Mouse (Mus musculus) forebrain, embryonic 10.5 days (tissue): ENCODE data around the gene Fbln7. TPM values are rescaled to one million over a fixed set of nuclear protein-coding genes. Genes with fewer than 3 reads are reported as not detected.

ENCODE experiments used
- DNase-seq: peaks from one replicate; pipeline ENCODE4 v3.0.0-alpha.2; 2017; ENCODE audit warnings: low spot score; ENCODE audit errors: extremely low spot score
- H3K27ac ChIP-seq: fragments of 300-500 bp; sonication (generic); 2 replicates; pipeline ENCODE4 v1.5.1; 2016; ENCODE audit warnings: mild to moderate bottlenecking
- H3K27me3 ChIP-seq: fragments of 300-500 bp; sonication (generic); 2 replicates; pipeline ENCODE4 v1.6.1; 2016; ENCODE audit warnings: mild to moderate bottlenecking; ENCODE audit not compliant: poor library complexity, severe bottlenecking
- H3K36me3 ChIP-seq: fragments of 300-500 bp; sonication (generic); replicated peaks from 2 replicates; pipeline ENCODE4 v1.6.1; 2016; ENCODE audit warnings: mild to moderate bottlenecking, moderate library complexity
- H3K4me1 ChIP-seq: fragments of 300-500 bp; sonication (generic); 2 replicates; pipeline ENCODE4 v1.6.1; 2016
- H3K4me3 ChIP-seq: fragments of 300-500 bp; sonication (generic); 2 replicates; pipeline ENCODE4 v1.5.1; 2016; ENCODE audit warnings: mild to moderate bottlenecking, moderate library complexity
- H3K9me3 ChIP-seq: fragments of 300-500 bp; sonication (generic); 2 replicates; pipeline ENCODE4 v1.6.1; 2016; ENCODE audit warnings: mild to moderate bottlenecking, moderate library complexity
- WGBS: fragments of 180-500 bp; shearing (Covaris S2); methylation state at CpG from one replicate; pipeline ENCODE4 v1.1.7; 2016; 5-methylcytosine and 5-hydroxymethylcytosine counted together
- polyA plus RNA-seq: library from polyadenylated mRNA; unstranded; fragments of >200 nt; fragmentation: Nextera tagmentation; extraction: Ambion mirVana; gene quantifications from 2 replicates; pipeline ENCODE4 v1.2.1, GENCODE M21; 2016

Fbln7 gene
- 2.1 and 2.4 TPM in 2 replicates for polyA plus RNA-seq

- peaks cover 37% of the 10 kb centered on the region for H3K27me3 ChIP-seq
- no peak for DNase-seq
- WGBS: 90% methylated on average over 9 of the region's 9 CpGs
- H3K4me3 ChIP-seq: peak within 1 kb of the TSS; percentile 68
- H3K9me3 ChIP-seq: no peaks in the 10 kb centered on the region
- peaks cover 15% of the 10 kb centered on the region for H3K4me1 ChIP-seq
- peak within 1 kb of the TSS; percentile 85 for H3K27ac ChIP-seq
- no peaks in the 10 kb centered on the region for H3K36me3 ChIP-seq
Measured at GRCm38 (mm10) chr2:128862636-128863035, at the start of gene Fbln7. Fbln7 (plus strand) TSS chr2:128862981.

- 90% methylated on average over 1 of the region's 1 CpGs for WGBS
- no peak for DNase-seq
Measured at GRCm38 (mm10) chr2:128816311-128816710, 46.5 kb upstream of the Fbln7 start.

GRCm38 (mm10) chr2:128816916-128817315 is 45.9 kb upstream of the Fbln7 start:
- no peak for DNase-seq
- H3K36me3 ChIP-seq: no peaks in the 10 kb centered on the region
- peak overlapping the region; percentile 75 for H3K4me3 ChIP-seq
- H3K27me3 ChIP-seq: no peaks in the 10 kb centered on the region
- no peaks in the 10 kb centered on the region for H3K9me3 ChIP-seq
- 49% methylated on average over 6 of the region's 6 CpGs for WGBS
- H3K27ac ChIP-seq: no peak overlapping the region
- peaks cover 21% of the 10 kb centered on the region for H3K4me1 ChIP-seq

More at GRCm38 (mm10) chr2:128816311-128816710, 46.5 kb upstream of the Fbln7 start:
- Histone ChIP-seq H3K4me1 (peaks cover 21% of the 10 kb centered on the region), H3K36me3 (no peaks in the 10 kb centered on the region), H3K27ac (no peak overlapping the region), H3K27me3 (no peaks in the 10 kb centered on the region), H3K4me3 (no peak overlapping the region), H3K9me3 (no peaks in the 10 kb centered on the region)

GRCm38 (mm10) chr2:128817387-128817785 is 45.4 kb upstream of the Fbln7 start:
- no peak for DNase-seq
- no peaks in the 10 kb centered on the region for H3K9me3 ChIP-seq
- H3K4me3 ChIP-seq: peak overlapping the region; percentile 75
- no peaks in the 10 kb centered on the region for H3K27me3 ChIP-seq
- H3K4me1 ChIP-seq: peaks cover 21% of the 10 kb centered on the region
- H3K36me3 ChIP-seq: no peaks in the 10 kb centered on the region
- WGBS: 0% methylated on average over 7 of the region's 7 CpGs
- H3K27ac ChIP-seq: peak overlapping the region; percentile 94

GRCm38 (mm10) chr2:128817786-128818681 is 44.7 kb upstream of the Fbln7 start, which contains the start of gene Tmem87b:
Tmem87b (plus strand) TSS chr2:128818118.
- Histone ChIP-seq H3K4me3 (peak within 1 kb of the TSS; percentile 75), H3K4me1 (peaks cover 21% of the 10 kb centered on the region), H3K36me3 (no peaks in the 10 kb centered on the region), H3K9me3 (no peaks in the 10 kb centered on the region), H3K27ac (peak within 1 kb of the TSS; percentile 94), H3K27me3 (no peaks in the 10 kb centered on the region)
- peak; percentile 99 for DNase-seq
- WGBS: under 1% methylated on average over 59 of the region's 59 CpGs

- DNase-seq: no peak
- WGBS: 29% methylated on average over 14 of the region's 14 CpGs
- Histone ChIP-seq H3K9me3 (no peaks in the 10 kb centered on the region), H3K27me3 (no peaks in the 10 kb centered on the region), H3K4me3 (peak overlapping the region; percentile 75), H3K4me1 (peaks cover 21% of the 10 kb centered on the region), H3K36me3 (peaks cover 7% of the 10 kb centered on the region), H3K27ac (peak overlapping the region; percentile 94)
Measured at GRCm38 (mm10) chr2:128818956-128819643, 43.7 kb upstream of the Fbln7 start.

- 92% methylated on average over 2 of the region's 2 CpGs for WGBS
- Histone ChIP-seq H3K27me3 (no peaks in the 10 kb centered on the region), H3K27ac (no peak overlapping the region), H3K4me3 (no peak overlapping the region), H3K9me3 (no peaks in the 10 kb centered on the region), H3K4me1 (peaks cover 17% of the 10 kb centered on the region), H3K36me3 (peaks cover 17% of the 10 kb centered on the region)
- DNase-seq: no peak
Measured at GRCm38 (mm10) chr2:128820631-128821030, 42.1 kb upstream of the Fbln7 start.

GRCm38 (mm10) chr2:128823893-128824292 is 38.9 kb upstream of the Fbln7 start:
- H3K4me1 ChIP-seq: peaks cover 9% of the 10 kb centered on the region
- peaks cover 43% of the 10 kb centered on the region for H3K36me3 ChIP-seq
- no peak overlapping the region for H3K4me3 ChIP-seq
- no peaks in the 10 kb centered on the region for H3K9me3 ChIP-seq
- no peak overlapping the region for H3K27ac ChIP-seq
- 92% methylated on average over 5 of the region's 5 CpGs for WGBS
- H3K27me3 ChIP-seq: no peaks in the 10 kb centered on the region
- no peak for DNase-seq

- Histone ChIP-seq H3K36me3 (peaks cover 77% of the 10 kb centered on the region), H3K4me1 (no peaks in the 10 kb centered on the region), H3K9me3 (no peaks in the 10 kb centered on the region), H3K27me3 (no peaks in the 10 kb centered on the region), H3K4me3 (no peak overlapping the region), H3K27ac (no peak overlapping the region)
- WGBS: 95% methylated on average over 1 of the region's 1 CpGs
- no peak for DNase-seq
Measured at GRCm38 (mm10) chr2:128827787-128828186, 35.0 kb upstream of the Fbln7 start.

GRCm38 (mm10) chr2:128832611-128833010 is 30.2 kb upstream of the Fbln7 start:
- no peak overlapping the region for H3K4me3 ChIP-seq
- H3K9me3 ChIP-seq: no peaks in the 10 kb centered on the region
- H3K36me3 ChIP-seq: peaks cover 92% of the 10 kb centered on the region
- no peaks in the 10 kb centered on the region for H3K4me1 ChIP-seq
- no peaks in the 10 kb centered on the region for H3K27me3 ChIP-seq
- no peak for DNase-seq
- H3K27ac ChIP-seq: no peak overlapping the region
- 92% methylated on average over 3 of the region's 3 CpGs for WGBS

GRCm38 (mm10) chr2:128833035-128833434 is 29.7 kb upstream of the Fbln7 start:
- Histone ChIP-seq H3K4me1 (no peaks in the 10 kb centered on the region), H3K27ac (no peak overlapping the region), H3K4me3 (no peak overlapping the region), H3K27me3 (no peaks in the 10 kb centered on the region), H3K36me3 (peaks cover 93% of the 10 kb centered on the region), H3K9me3 (no peaks in the 10 kb centered on the region)
- DNase-seq: no peak
- WGBS: 97% methylated on average over 2 of the region's 2 CpGs

GRCm38 (mm10) chr2:128833435-128833834 is 29.3 kb upstream of the Fbln7 start:
- WGBS: 94% methylated on average over 2 of the region's 2 CpGs
- H3K4me1 ChIP-seq: no peaks in the 10 kb centered on the region
- H3K36me3 ChIP-seq: peaks cover 90% of the 10 kb centered on the region
- H3K4me3 ChIP-seq: no peak overlapping the region
- no peaks in the 10 kb centered on the region for H3K9me3 ChIP-seq
- H3K27me3 ChIP-seq: no peaks in the 10 kb centered on the region
- DNase-seq: no peak
- H3K27ac ChIP-seq: no peak overlapping the region

- no peak for DNase-seq
- no peaks in the 10 kb centered on the region for H3K9me3 ChIP-seq
- WGBS: 91% methylated on average over 8 of the region's 8 CpGs
- no peaks in the 10 kb centered on the region for H3K27me3 ChIP-seq
- no peak overlapping the region for H3K27ac ChIP-seq
- H3K36me3 ChIP-seq: peaks cover 82% of the 10 kb centered on the region
- no peaks in the 10 kb centered on the region for H3K4me1 ChIP-seq
- no peak overlapping the region for H3K4me3 ChIP-seq
Measured at GRCm38 (mm10) chr2:128837531-128837930, 25.2 kb upstream of the Fbln7 start.
